Mouse (Mus musculus) kidney, adult 10 weeks (tissue): ENCODE data around the gene Barhl2. TPM values are rescaled to one million over a fixed set of nuclear protein-coding genes. Genes with fewer than 3 reads are reported as not detected.

Experiments used
- polyA plus RNA-seq: library from polyadenylated mRNA; stranded (reverse); fragments of 350-450 nt; fragmentation: Illumina TruSeq; extraction: RNeasy Lipid Tissue Mini Kit (QIAGEN cat#74804); gene quantifications from one replicate; pipeline ENCODE4 v1.2.3, GENCODE M21; 2014; ENCODE audit warnings: low read depth, low replicate concordance

Barhl2 gene
- not detected for polyA plus RNA-seq

DNA sequence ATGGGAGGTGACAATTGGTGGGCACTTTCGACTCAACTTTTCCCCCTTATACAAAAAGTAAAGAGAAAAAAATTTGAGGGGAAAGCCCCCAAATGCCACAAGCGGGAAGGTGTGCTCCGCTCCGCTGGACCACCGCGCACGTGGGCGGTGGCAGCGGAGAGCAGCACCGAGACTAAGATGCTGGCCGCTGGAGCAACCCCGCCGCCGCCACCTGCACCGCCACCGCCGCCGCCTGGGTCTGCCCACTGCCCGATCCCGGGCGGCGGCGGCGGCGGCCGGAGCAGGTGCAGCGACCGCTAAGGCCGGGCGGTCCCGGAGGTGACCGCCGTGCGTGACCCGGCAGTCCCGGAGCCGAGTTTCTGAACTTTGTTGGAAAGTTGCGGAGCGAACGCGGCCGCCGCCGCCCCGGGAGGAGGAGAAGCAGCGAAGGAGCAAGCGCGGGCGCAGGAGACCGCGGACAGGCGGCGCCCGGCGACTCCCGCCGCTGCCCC, at the start of gene Barhl2:
TSS of gene Barhl2 (minus strand) at position 181 of the 491 bp plus-strand sequence.

Other genes starting within 250 kb of the Barhl2 start
- gene Gm17304, start 150.9 kb upstream of the Barhl2 start, polyA plus RNA-seq: not detected
- 55.1 TPM for gene Zfp644, start 239.1 kb upstream of the Barhl2 start, polyA plus RNA-seq